Mouse (Mus musculus) olfactory bulb, adult 2 months (tissue): ENCODE data around the gene Slc10a6. TPM values are rescaled to one million over a fixed set of nuclear protein-coding genes. Genes with fewer than 3 reads are reported as not detected.

ENCODE experiments used
- H3K27ac ChIP-seq: fragments of 200-500 bp; 2 replicates; pipeline ENCODE4 v1.5.1; 2012; ENCODE audit warnings: low read depth, low read length; ENCODE audit not compliant: insufficient read depth
- H3K4me1 ChIP-seq: fragments of 200-500 bp; 2 replicates; pipeline ENCODE4 v1.6.1; 2012; ENCODE audit warnings: low read length; ENCODE audit not compliant: control insufficient read depth, insufficient read depth
- H3K4me3 ChIP-seq: fragments of 200-500 bp; 2 replicates; pipeline ENCODE4 v1.5.1; 2012; ENCODE audit warnings: mild to moderate bottlenecking, low read depth, low read length, moderate library complexity; ENCODE audit not compliant: insufficient read depth
- CTCF ChIP-seq: fragments of 200-500 bp; IDR thresholded peaks from 2 replicates; pipeline ENCODE4 v1.5.1; 2012; ENCODE audit warnings: low read depth, mild to moderate bottlenecking, low read length, moderate library complexity; ENCODE audit not compliant: insufficient read depth
- POLR2A ChIP-seq: fragments of 200-500 bp; IDR thresholded peaks from 2 replicates; pipeline ENCODE4 v1.6.1; 2012; ENCODE audit warnings: mild to moderate bottlenecking, low read depth, low read length, moderate library complexity; ENCODE audit not compliant: insufficient read depth
- WGBS: fragments of 180-500 bp; shearing (Covaris S2); methylation state at CpG from one replicate; pipeline ENCODE4 v1.1.7; 2018; 5-methylcytosine and 5-hydroxymethylcytosine counted together
- polyA plus RNA-seq: library from polyadenylated mRNA; stranded (reverse); fragments of >200 nt; gene quantifications from 2 replicates; pipeline ENCODE4 v1.2.4, GENCODE M21; 2012; ENCODE audit warnings: low replicate concordance; ENCODE audit not compliant: missing spikeins, insufficient read depth, insufficient read length

The Slc10a6 gene
- not detected in 2 replicates for polyA plus RNA-seq

- Histone ChIP-seq H3K4me3 (no peak within 1 kb of the TSS), H3K4me1 (peaks cover 3% of the 10 kb centered on the region; the same call in 1 of the 2 replicates), H3K27ac (no peak within 1 kb of the TSS)
- 44% methylated on average over 17 of the region's 17 CpGs for WGBS
- TF ChIP-seq POLR2A (no peak), CTCF (no peak)
These were observed at the start of gene Slc10a6 for GRCm38 (mm10) chr5:103629111-103629764. TSS of gene Slc10a6 (minus strand) at chr5:103629403.

- Histone ChIP-seq H3K4me3 (no peak overlapping the region), H3K27ac (no peak overlapping the region), H3K4me1 (no peaks in the 10 kb centered on the region)
- 97% methylated on average over 5 of the region's 5 CpGs for WGBS
- no peak for TF ChIP-seq POLR2A
- TF ChIP-seq CTCF = no peak
These were observed 49.8 kb upstream of the Slc10a6 start for GRCm38 (mm10) chr5:103678974-103679373.

- Histone ChIP-seq H3K4me1 (no peaks in the 10 kb centered on the region), H3K27ac (no peak overlapping the region), H3K4me3 (no peak overlapping the region)
- TF ChIP-seq POLR2A (no peak), CTCF (no peak)
- WGBS = 87% methylated on average over 6 of the region's 6 CpGs
These were observed 48.7 kb upstream of the Slc10a6 start for GRCm38 (mm10) chr5:103677894-103678293.

GRCm38 (mm10) chr5:103676289-103676881 is 47.2 kb upstream of the Slc10a6 start:
- no peak overlapping the region for H3K27ac ChIP-seq
- WGBS = 96% methylated on average over 6 of the region's 6 CpGs

GRCm38 (mm10) chr5:103674482-103674881 is 45.3 kb upstream of the Slc10a6 start:
- Histone ChIP-seq H3K4me1 (no peaks in the 10 kb centered on the region), H3K4me3 (no peak overlapping the region), H3K27ac (no peak overlapping the region)
- WGBS = 68% methylated on average over 6 of the region's 6 CpGs
- no peak for TF ChIP-seq CTCF
- TF ChIP-seq POLR2A = no peak

More at GRCm38 (mm10) chr5:103676289-103676881, 47.2 kb upstream of the Slc10a6 start:
- H3K4me1 ChIP-seq = no peaks in the 10 kb centered on the region
- H3K4me3 ChIP-seq = no peak overlapping the region
- no peak for TF ChIP-seq CTCF
- TF ChIP-seq POLR2A = no peak

GRCm38 (mm10) chr5:103673611-103674010 is 44.4 kb upstream of the Slc10a6 start:
- Histone ChIP-seq H3K4me1 (no peaks in the 10 kb centered on the region), H3K27ac (no peak overlapping the region), H3K4me3 (no peak overlapping the region)
- 85% methylated on average over 4 of the region's 4 CpGs for WGBS
- TF ChIP-seq CTCF (no peak), POLR2A (no peak)

GRCm38 (mm10) chr5:103671858-103672257 is 42.7 kb upstream of the Slc10a6 start:
- TF ChIP-seq POLR2A (no peak), CTCF (no peak)
- 85% methylated on average over 3 of the region's 3 CpGs for WGBS
- no peaks in the 10 kb centered on the region for H3K4me1 ChIP-seq
- H3K27ac ChIP-seq = no peak overlapping the region
- no peak overlapping the region for H3K4me3 ChIP-seq

- WGBS = 85% methylated on average over 2 of the region's 2 CpGs
- H3K4me1 ChIP-seq = no peaks in the 10 kb centered on the region
- H3K4me3 ChIP-seq = no peak overlapping the region
- H3K27ac ChIP-seq = no peak overlapping the region
- TF ChIP-seq CTCF (no peak), POLR2A (no peak)
These were observed 36.7 kb upstream of the Slc10a6 start for GRCm38 (mm10) chr5:103665876-103666275.

GRCm38 (mm10) chr5:103664932-103665331 is 35.7 kb upstream of the Slc10a6 start:
- whole genome bisulfite sequencing = 89% methylated on average over 9 of the region's 9 CpGs
- Histone ChIP-seq H3K4me1 (no peaks in the 10 kb centered on the region), H3K4me3 (no peak overlapping the region), H3K27ac (no peak overlapping the region)
- no peak for TF ChIP-seq POLR2A
- no peak for TF ChIP-seq CTCF
